Mouse (Mus musculus): ENCODE measurements around the gene Slc25a44.
"Not testable (repeated sequence)": the region's sequence is repeated elsewhere in the genome, so short reads cannot be mapped to it uniquely, and the experiment has no call there.

Slc25a44 gene

GRCm38 (mm10) chr3:88450379-88451131, 25.6 kb upstream of the Slc25a44 start:
- DNase-seq (ENCODE audit: low spot score in 2 of 2), result no peak

- no peak for DNase-seq (ENCODE audit: low spot score in 2 of 2)
These were observed 24.6 kb upstream of the Slc25a44 start for GRCm38 (mm10) chr3:88449395-88450023.

GRCm38 (mm10) chr3:88448443-88448842, 23.5 kb upstream of the Slc25a44 start:
- DNase-seq (ENCODE audit: low spot score in 2 of 2), result no peak

- DNase-seq (ENCODE audit: low spot score in 2 of 2), result no peak
These were observed 22.8 kb upstream of the Slc25a44 start for GRCm38 (mm10) chr3:88447676-88448183.

- DNase-seq (ENCODE audit: low spot score in 2 of 2), result no peak
These were observed 21.7 kb upstream of the Slc25a44 start for GRCm38 (mm10) chr3:88446471-88447123.

GRCm38 (mm10) chr3:88442888-88443287, 17.9 kb upstream of the Slc25a44 start:
- no peak for DNase-seq (ENCODE audit: low spot score in 2 of 2)

- DNase-seq (ENCODE audit: low spot score in 2 of 2), result no peak
These were observed 17.5 kb upstream of the Slc25a44 start for GRCm38 (mm10) chr3:88442488-88442887.

- DNase-seq (ENCODE audit: low spot score in 2 of 2), result peak in 1 of 2 experiments; percentile 36
These were observed 15.8 kb upstream of the Slc25a44 start for GRCm38 (mm10) chr3:88440500-88441381.

GRCm38 (mm10) chr3:88439582-88439981, 14.6 kb upstream of the Slc25a44 start:
- DNase-seq (ENCODE audit: low spot score in 2 of 2), result no peak

- no peak for DNase-seq (ENCODE audit: low spot score in 2 of 2)
These were observed 12.5 kb upstream of the Slc25a44 start for GRCm38 (mm10) chr3:88437454-88437853.

- DNase-seq (ENCODE audit: low spot score in 2 of 2), result peak in 1 of 2 experiments; percentile 27
These were observed 11.7 kb upstream of the Slc25a44 start for GRCm38 (mm10) chr3:88436395-88437201.

GRCm38 (mm10) chr3:88435515-88435914, 10.6 kb upstream of the Slc25a44 start:
- no peak for DNase-seq (ENCODE audit: low spot score in 2 of 2)

GRCm38 (mm10) chr3:88428639-88429038, 3.7 kb upstream of the Slc25a44 start:
- not testable (repeated sequence) for DNase-seq (ENCODE audit: low spot score in 2 of 2)

GRCm38 (mm10) chr3:88427342-88427905, 2.5 kb upstream of the Slc25a44 start:
- DNase-seq (ENCODE audit: low spot score in 2 of 2), result no peak

GRCm38 (mm10) chr3:88425708-88426420, 925 bp upstream of the Slc25a44 start:
- no peak for DNase-seq (ENCODE audit: low spot score in 2 of 2)

GRCm38 (mm10) chr3:88425330-88425689, 371 bp upstream of the Slc25a44 start:
- DNase-seq (ENCODE audit: low spot score in 2 of 2), result no peak

- no peak for DNase-seq (ENCODE audit: low spot score in 2 of 2)
These were observed 2.8 kb downstream of the Slc25a44 start for GRCm38 (mm10) chr3:88422020-88422720.

- DNase-seq (ENCODE audit: low spot score in 2 of 2), result no peak
These were observed 4.2 kb downstream of the Slc25a44 start for GRCm38 (mm10) chr3:88420771-88421170.

GRCm38 (mm10) chr3:88418016-88418415, 6.9 kb downstream of the Slc25a44 start:
- DNase-seq (ENCODE audit: low spot score in 2 of 2), result no peak
